Mouse (Mus musculus) urinary bladder, postnatal 4 days (tissue): Measurements from ENCODE around the gene Defa22.
"Not testable (repeated sequence)": the region's sequence is repeated elsewhere in the genome, so short reads cannot be mapped to it uniquely, and the experiment has no call there.

Experiments
- DNase-seq, 2 experiments: peaks; one replicate each; pipeline ENCODE4 v3.0.0; 2021 to 2022; ENCODE audit warnings: low spot score in 2 of 2

The Defa22 gene

GRCm38 (mm10) chr8:21161977-21162376 lies at the start of gene Defa22:
Defa22 (plus strand) TSS chr8:21162277.
- not testable (repeated sequence) for DNase-seq

- not testable (repeated sequence) for DNase-seq
Measured at GRCm38 (mm10) chr8:21134342-21134741, 27.7 kb upstream of the Defa22 start, which contains the start of gene Defa30. Defa30 (plus strand) TSS chr8:21134642.

GRCm38 (mm10) chr8:21191314-21191713 lies 29.2 kb downstream of the Defa22 start, which contains the start of gene Defa31:
Defa31 (plus strand) TSS chr8:21191614.
- not testable (repeated sequence) for DNase-seq

- DNase-seq: not testable (repeated sequence)
Measured at GRCm38 (mm10) chr8:21201261-21201660, 39.2 kb downstream of the Defa22 start, which contains the start of gene Gm15293. Gm15293 (plus strand) TSS chr8:21201561.
